Mouse (Mus musculus): ENCODE measurements around the gene Tcf19.

DNA sequence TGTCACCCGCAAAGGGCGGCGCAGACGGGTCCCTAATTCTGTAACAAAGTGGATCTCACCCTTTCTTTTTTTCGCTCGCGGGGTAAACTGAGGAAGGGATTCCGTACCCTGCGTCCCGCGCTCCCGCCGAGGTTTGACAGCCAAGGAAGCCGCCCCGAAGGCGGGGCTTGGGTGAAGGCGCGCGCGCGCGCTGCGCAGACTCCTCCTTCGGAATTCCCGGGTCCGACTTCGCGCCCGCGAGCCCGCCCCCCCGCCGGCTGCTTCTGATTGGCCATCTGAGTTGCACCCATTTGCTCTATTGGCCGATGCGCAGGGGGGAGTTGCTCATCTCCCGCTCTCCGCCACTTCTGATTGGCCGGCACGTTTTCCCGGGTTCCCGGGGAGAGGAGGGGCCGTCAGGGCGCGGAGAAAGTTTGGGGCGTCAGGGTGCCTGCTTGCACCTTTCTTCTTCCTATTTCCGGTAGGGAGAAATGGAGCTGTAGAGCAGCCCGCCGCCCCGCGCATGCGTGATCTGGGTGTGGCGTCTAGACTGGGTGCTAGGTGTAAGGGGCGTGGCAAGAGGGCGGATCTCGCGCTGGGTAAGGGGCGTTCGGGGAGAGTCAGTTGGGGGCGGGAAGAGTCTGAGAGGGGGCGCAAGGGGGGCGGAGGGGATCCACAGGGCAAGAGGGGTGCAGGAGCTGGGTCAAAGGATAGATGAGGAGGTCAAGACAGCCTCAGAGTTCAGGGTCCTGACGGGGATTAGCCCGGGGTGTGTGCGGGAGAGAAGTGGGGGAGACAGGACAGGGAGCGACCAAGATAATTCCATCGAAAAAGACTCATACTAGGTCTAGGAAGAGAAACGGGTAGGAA is at the start of gene Tcf19, which contains the start of gene Cchcr1:
- no peak for TF ChIP-seq CTCF (IDR thresholded peaks at IDR 0.05; ENCODE audit: low read depth)
- TF ChIP-seq EP300 (IDR thresholded peaks at IDR 0.05; ENCODE audit: low read depth): peak; percentile 84

Data from liver, postnatal 0 days (tissue).